In genomic region chr11:69035411-69035810, GRCm38 (mm10) we compare ENCODE assay signal across 8 mouse cellular contexts. TPM values are rescaled to one million over a fixed set of nuclear protein-coding genes. Genes with fewer than 3 reads are reported as not detected.
DNase-seq lines count a peak whose midpoint lies in the region; ATAC-seq and TF ChIP-seq lines count a peak whose summit lies in the region.

No protein-coding gene starts in this region.

- no peak overlapping the region for H3K4me3 ChIP-seq in testis, adult 2 months (ENCODE audit: control insufficient read depth, low read depth, low read length)
- no peak overlapping the region for H3K4me3 ChIP-seq in liver, embryonic 12.5 days

- no peak for TF ChIP-seq CTCF in testis, adult 2 months (IDR thresholded peaks at IDR 0.05; ENCODE audit: control insufficient read depth, insufficient read depth, insufficient replicate concordance, low read depth, low read length)

- no peak for ATAC-seq in liver, embryonic 12.5 days

- H3K9ac ChIP-seq in liver, embryonic 12.5 days, result no peak overlapping the region

- no peaks in the 10 kb centered on the region for H3K9me3 ChIP-seq in liver, embryonic 12.5 days (replicated peaks)

- peaks cover 3% of the 10 kb centered on the region for H3K4me1 ChIP-seq in testis, adult 2 months (ENCODE audit: control insufficient read depth, insufficient read depth, low read length)
- H3K4me1 ChIP-seq in liver, embryonic 12.5 days, result peaks cover 36% of the 10 kb centered on the region

- peak overlapping the region; percentile 70 for H3K27ac ChIP-seq in testis, adult 2 months (ENCODE audit: control insufficient read depth, insufficient read depth, low read depth, low read length)
- peak overlapping the region; percentile 45 for H3K27ac ChIP-seq in liver, embryonic 12.5 days

- 76% methylated on average over 9 of the region's 9 CpGs for WGBS in liver, embryonic 12.5 days (ENCODE audit: insufficient replicate concordance)

- H3K27me3 ChIP-seq in testis, adult 2 months (ENCODE audit: control insufficient read depth, insufficient read depth, low read length), result no peaks in the 10 kb centered on the region
- H3K27me3 ChIP-seq in liver, embryonic 12.5 days (replicated peaks), result no peaks in the 10 kb centered on the region

- peak; percentile 25 to 47 for DNase-seq in cerebellum, postnatal 25 days
- DNase-seq in cerebellum, postnatal 4 days (ENCODE audit: low spot score in 2 of 2), result no peak
- DNase-seq in testis, postnatal 14 days (ENCODE audit: low spot score), result no peak
- no peak for DNase-seq in frontal cortex, postnatal 14 days (ENCODE audit: low spot score in 2 of 2)
- DNase-seq in frontal cortex, adult 2 months (ENCODE audit: extremely low spot score in 1 of 2, low spot score in 1 of 2), result no peak
- DNase-seq in layer of hippocampus, postnatal 14 days (ENCODE audit: low spot score in 2 of 2), result no peak

- H3K36me3 ChIP-seq in testis, adult 2 months (ENCODE audit: control insufficient read depth, insufficient read depth, low read length), result peaks cover 6% of the 10 kb centered on the region
- H3K36me3 ChIP-seq in liver, embryonic 12.5 days, result peaks cover 55% of the 10 kb centered on the region

- peak overlapping the region; percentile 93 for H3K4me2 ChIP-seq in liver, embryonic 12.5 days

- no peak for TF ChIP-seq POLR2A in testis, adult 2 months (IDR thresholded peaks at IDR 0.05; ENCODE audit: control insufficient read depth, low read depth, low read length)

RNA-seq across cellular contexts. Expression of gene Aurkb, which starts 10.0 kb away (rescaled TPM):
- 15.2 and 17.9 TPM in 2 replicates for polyA plus RNA-seq in testis, adult 2 months (2012; rRNA removed)
- polyA plus RNA-seq in liver, embryonic 12.5 days (2016; fragmentation: Nextera tagmentation; extraction: Ambion mirVana), result 142 TPM in 2 replicates
- polyA plus RNA-seq in frontal cortex, adult 2 months (2012; rRNA removed), result 0.96 and 1.1 TPM in 2 replicates
- total RNA-seq in layer of hippocampus, postnatal 14 days (2021), result 1 to 10 TPM; 2.1 to 2.3 TPM

RNA-seq across cellular contexts. Expression of gene Ctc1, which starts 19.7 kb away (rescaled TPM):
- 44.5 and 44.9 TPM in 2 replicates for polyA plus RNA-seq in testis, adult 2 months (2012; rRNA removed)
- polyA plus RNA-seq in liver, embryonic 12.5 days (2016; fragmentation: Nextera tagmentation; extraction: Ambion mirVana), result 31.4 and 34.2 TPM in 2 replicates
- 48.7 and 49.2 TPM in 2 replicates for polyA plus RNA-seq in frontal cortex, adult 2 months (2012; rRNA removed)
- 10 to 100 TPM; 33.6 to 38.8 TPM for total RNA-seq in layer of hippocampus, postnatal 14 days (2021)

RNA-seq across cellular contexts. Expression of gene Borcs6, which starts 24.1 kb away (rescaled TPM):
- polyA plus RNA-seq in testis, adult 2 months (2012; rRNA removed), result 13.4 and 15.8 TPM in 2 replicates
- 5.3 and 6.1 TPM in 2 replicates for polyA plus RNA-seq in liver, embryonic 12.5 days (2016; fragmentation: Nextera tagmentation; extraction: Ambion mirVana)
- polyA plus RNA-seq in frontal cortex, adult 2 months (2012; rRNA removed), result 28.6 and 32.0 TPM in 2 replicates
- 10 to 100 TPM; 25.2 to 26.4 TPM for total RNA-seq in layer of hippocampus, postnatal 14 days (2021)

RNA-seq across cellular contexts. Expression of gene Pfas, which starts 27.2 kb away (rescaled TPM):
- polyA plus RNA-seq in testis, adult 2 months (2012; rRNA removed), result 9.6 and 11.8 TPM in 2 replicates
- 42.2 and 44.4 TPM in 2 replicates for polyA plus RNA-seq in liver, embryonic 12.5 days (2016; fragmentation: Nextera tagmentation; extraction: Ambion mirVana)
- 19.0 and 19.8 TPM in 2 replicates for polyA plus RNA-seq in frontal cortex, adult 2 months (2012; rRNA removed)
- 10 to 100 TPM; 24.1 to 25.3 TPM for total RNA-seq in layer of hippocampus, postnatal 14 days (2021)

RNA-seq across cellular contexts. Expression of gene Tmem107, which starts 35.2 kb away (rescaled TPM):
- 135 and 142 TPM in 2 replicates for polyA plus RNA-seq in testis, adult 2 months (2012; rRNA removed)
- 32.0 and 34.8 TPM in 2 replicates for polyA plus RNA-seq in liver, embryonic 12.5 days (2016; fragmentation: Nextera tagmentation; extraction: Ambion mirVana)
- polyA plus RNA-seq in frontal cortex, adult 2 months (2012; rRNA removed), result 22.0 and 23.5 TPM in 2 replicates
- 10 to 100 TPM; 13.5 to 13.7 TPM for total RNA-seq in layer of hippocampus, postnatal 14 days (2021)

Comparison
In these comparisons a context has a peak if more than half of its experiments do, and no peak if none do; other contexts are left out.
1. DNase-seq: peak in cerebellum, postnatal 25 days (2 of 2); none in cerebellum, postnatal 4 days (0 of 2), testis, postnatal 14 days (single experiment), frontal cortex, postnatal 14 days (0 of 2), frontal cortex, adult 2 months (0 of 2) and layer of hippocampus, postnatal 14 days (0 of 2).